Mouse (Mus musculus): ENCODE results near the gene Cd2bp2. TPM values are rescaled to one million over a fixed set of nuclear protein-coding genes. Genes with fewer than 3 reads are reported as not detected.

Gene Cd2bp2
- polyA plus RNA-seq, 1 experiment from 2014 or later: 77.0 TPM

GRCm38 (mm10) chr7:127213930-127214329, 18.1 kb upstream of the Cd2bp2 start:
- no peak overlapping the region for H3K27ac ChIP-seq (replicated peaks; ENCODE audit: low read depth, low read length)
- H3K4me3 ChIP-seq (ENCODE audit: low read depth, low read length): no peak overlapping the region
- no peaks in the 10 kb centered on the region for H3K9me3 ChIP-seq (ENCODE audit: control insufficient read depth, low read length)
- no peaks in the 10 kb centered on the region for H3K27me3 ChIP-seq (ENCODE audit: control insufficient read depth, insufficient read depth, low read length)
- peak overlapping the region; percentile 39; the same call in 1 of the 2 replicates for H3K4me2 ChIP-seq (ENCODE audit: low read depth, severe bottlenecking)
- no peak for DNase-seq (ENCODE audit: low spot score)
- no peak for ATAC-seq (ENCODE audit: insufficient number of reproducible peaks, low FRiP score, low TSS enrichment, low read depth)
- WGBS: 49% methylated on average over 12 of the region's 12 CpGs
- H3K9ac ChIP-seq (ENCODE audit: low read length): no peak overlapping the region
- 0 out of 2 replicates have a peak, but pooled peaks cover 4% of the 10 kb centered on the region for H3K4me1 ChIP-seq (ENCODE audit: control insufficient read depth, insufficient read depth, low read length)
- H3K36me3 ChIP-seq (ENCODE audit: control insufficient read depth, insufficient read depth, low read length): no peaks in the 10 kb centered on the region

GRCm38 (mm10) chr7:127213485-127213884, 17.6 kb upstream of the Cd2bp2 start:
- no peaks in the 10 kb centered on the region for H3K27me3 ChIP-seq (ENCODE audit: control insufficient read depth, insufficient read depth, low read length)
- WGBS: 44% methylated on average over 7 of the region's 7 CpGs

GRCm38 (mm10) chr7:127212432-127213250, 16.8 kb upstream of the Cd2bp2 start:
- Histone ChIP-seq H3K4me2 (ENCODE audit: low read depth, severe bottlenecking) (no peak overlapping the region), H3K9me3 (ENCODE audit: control insufficient read depth, low read length) (no peaks in the 10 kb centered on the region), H3K4me1 (ENCODE audit: control insufficient read depth, insufficient read depth, low read length) (0 out of 2 replicates have a peak, but pooled peaks cover 6% of the 10 kb centered on the region), H3K27me3 (ENCODE audit: control insufficient read depth, insufficient read depth, low read length) (no peaks in the 10 kb centered on the region), H3K27ac (replicated peaks; ENCODE audit: low read depth, low read length) (no peak overlapping the region), H3K4me3 (ENCODE audit: low read depth, low read length) (no peak overlapping the region), H3K9ac (ENCODE audit: low read length) (no peak overlapping the region), H3K36me3 (ENCODE audit: control insufficient read depth, insufficient read depth, low read length) (no peaks in the 10 kb centered on the region)
- DNase-seq (ENCODE audit: low spot score) (no peak), ATAC-seq (ENCODE audit: insufficient number of reproducible peaks, low FRiP score, low TSS enrichment, low read depth) (no peak)
- 90% methylated on average over 12 of the region's 12 CpGs for WGBS

More at GRCm38 (mm10) chr7:127213485-127213884, 17.6 kb upstream of the Cd2bp2 start:
- no peak overlapping the region for H3K4me2 ChIP-seq (ENCODE audit: low read depth, severe bottlenecking)
- ATAC-seq (ENCODE audit: insufficient number of reproducible peaks, low FRiP score, low TSS enrichment, low read depth): no peak
- no peak overlapping the region for H3K4me3 ChIP-seq (ENCODE audit: low read depth, low read length)
- H3K36me3 ChIP-seq (ENCODE audit: control insufficient read depth, insufficient read depth, low read length): no peaks in the 10 kb centered on the region
- no peak overlapping the region for H3K27ac ChIP-seq (replicated peaks; ENCODE audit: low read depth, low read length)
- H3K4me1 ChIP-seq (ENCODE audit: control insufficient read depth, insufficient read depth, low read length): 0 out of 2 replicates have a peak, but pooled peaks cover 4% of the 10 kb centered on the region
- no peaks in the 10 kb centered on the region for H3K9me3 ChIP-seq (ENCODE audit: control insufficient read depth, low read length)
- DNase-seq (ENCODE audit: low spot score): no peak
- H3K9ac ChIP-seq (ENCODE audit: low read length): no peak overlapping the region

GRCm38 (mm10) chr7:127211014-127211745, 15.3 kb upstream of the Cd2bp2 start:
- H3K9me3 ChIP-seq (ENCODE audit: control insufficient read depth, low read length): no peaks in the 10 kb centered on the region
- no peaks in the 10 kb centered on the region for H3K36me3 ChIP-seq (ENCODE audit: control insufficient read depth, insufficient read depth, low read length)
- H3K27ac ChIP-seq (replicated peaks; ENCODE audit: low read depth, low read length): no peak overlapping the region
- no peak overlapping the region for H3K4me2 ChIP-seq (ENCODE audit: low read depth, severe bottlenecking)
- peaks cover 15% of the 10 kb centered on the region for H3K4me1 ChIP-seq (ENCODE audit: control insufficient read depth, insufficient read depth, low read length)
- no peak overlapping the region for H3K9ac ChIP-seq (ENCODE audit: low read length)
- DNase-seq (ENCODE audit: low spot score) (no peak), ATAC-seq (ENCODE audit: insufficient number of reproducible peaks, low FRiP score, low TSS enrichment, low read depth) (no peak)
- no peaks in the 10 kb centered on the region for H3K27me3 ChIP-seq (ENCODE audit: control insufficient read depth, insufficient read depth, low read length)
- no peak overlapping the region for H3K4me3 ChIP-seq (ENCODE audit: low read depth, low read length)
- whole genome bisulfite sequencing: 65% methylated on average over 5 of the region's 5 CpGs

- no peaks in the 10 kb centered on the region for H3K9me3 ChIP-seq (ENCODE audit: control insufficient read depth, low read length)
- no peaks in the 10 kb centered on the region for H3K36me3 ChIP-seq (ENCODE audit: control insufficient read depth, insufficient read depth, low read length)
- no peaks in the 10 kb centered on the region for H3K27me3 ChIP-seq (ENCODE audit: control insufficient read depth, insufficient read depth, low read length)
- no peak overlapping the region for H3K4me3 ChIP-seq (ENCODE audit: low read depth, low read length)
- no peak overlapping the region for H3K27ac ChIP-seq (replicated peaks; ENCODE audit: low read depth, low read length)
- no peak for DNase-seq (ENCODE audit: low spot score)
- H3K4me2 ChIP-seq (ENCODE audit: low read depth, severe bottlenecking): no peak overlapping the region
- ATAC-seq (ENCODE audit: insufficient number of reproducible peaks, low FRiP score, low TSS enrichment, low read depth): no peak
- WGBS: 86% methylated on average over 4 of the region's 4 CpGs
- peaks cover 15% of the 10 kb centered on the region for H3K4me1 ChIP-seq (ENCODE audit: control insufficient read depth, insufficient read depth, low read length)
- H3K9ac ChIP-seq (ENCODE audit: low read length): no peak overlapping the region
Measured at GRCm38 (mm10) chr7:127210266-127210665, 14.4 kb upstream of the Cd2bp2 start.

- H3K4me3 ChIP-seq (ENCODE audit: low read depth, low read length): no peak overlapping the region
- no peaks in the 10 kb centered on the region for H3K36me3 ChIP-seq (ENCODE audit: control insufficient read depth, insufficient read depth, low read length)
- no peak overlapping the region for H3K27ac ChIP-seq (replicated peaks; ENCODE audit: low read depth, low read length)
- H3K4me1 ChIP-seq (ENCODE audit: control insufficient read depth, insufficient read depth, low read length): peaks cover 13% of the 10 kb centered on the region
- DNase-seq (ENCODE audit: low spot score): no peak
- no peaks in the 10 kb centered on the region for H3K27me3 ChIP-seq (ENCODE audit: control insufficient read depth, insufficient read depth, low read length)
- WGBS: 83% methylated on average over 5 of the region's 5 CpGs
- ATAC-seq (ENCODE audit: insufficient number of reproducible peaks, low FRiP score, low TSS enrichment, low read depth): no peak
- H3K9ac ChIP-seq (ENCODE audit: low read length): no peak overlapping the region
- peak overlapping the region; percentile 54; the same call in 1 of the 2 replicates for H3K4me2 ChIP-seq (ENCODE audit: low read depth, severe bottlenecking)
- H3K9me3 ChIP-seq (ENCODE audit: control insufficient read depth, low read length): no peaks in the 10 kb centered on the region
Measured at GRCm38 (mm10) chr7:127209851-127210250, 14.0 kb upstream of the Cd2bp2 start.

- DNase-seq (ENCODE audit: low spot score) (peak; percentile 93), ATAC-seq (ENCODE audit: insufficient number of reproducible peaks, low FRiP score, low TSS enrichment, low read depth) (peak; percentile 95)
- H3K9me3 ChIP-seq (ENCODE audit: control insufficient read depth, low read length): no peaks in the 10 kb centered on the region
- H3K4me3 ChIP-seq (ENCODE audit: low read depth, low read length): peak within 1 kb of the TSS; percentile 92
- H3K4me2 ChIP-seq (ENCODE audit: low read depth, severe bottlenecking): peak within 1 kb of the TSS; percentile 96
- under 1% methylated on average over 41 of the region's 44 CpGs for WGBS
- peak within 1 kb of the TSS; percentile 84 for H3K9ac ChIP-seq (ENCODE audit: low read length)
- no peaks in the 10 kb centered on the region; the same call in 1 of the 2 replicates for H3K36me3 ChIP-seq (ENCODE audit: control insufficient read depth, insufficient read depth, low read length)
- H3K4me1 ChIP-seq (ENCODE audit: control insufficient read depth, insufficient read depth, low read length): peaks cover 13% of the 10 kb centered on the region
- no peaks in the 10 kb centered on the region for H3K27me3 ChIP-seq (ENCODE audit: control insufficient read depth, insufficient read depth, low read length)
- peak within 1 kb of the TSS; percentile 86 for H3K27ac ChIP-seq (replicated peaks; ENCODE audit: low read depth, low read length)
Measured at GRCm38 (mm10) chr7:127208553-127209438, 12.9 kb upstream of the Cd2bp2 start, which contains the start of gene Mylpf. Gene Mylpf, plus strand, starts transcription at chr7:127208890.

- peak; percentile 36 for ATAC-seq (ENCODE audit: insufficient number of reproducible peaks, low FRiP score, low TSS enrichment, low read depth)
Measured at GRCm38 (mm10) chr7:127208295-127208552, 12.4 kb upstream of the Cd2bp2 start, which contains the start of gene Tbc1d10b. Gene Tbc1d10b, minus strand, starts transcription at chr7:127208468.

More at GRCm38 (mm10) chr7:127208295-127208552, 12.4 kb upstream of the Cd2bp2 start, which contains the start of gene Tbc1d10b:
- Histone ChIP-seq H3K27me3 (ENCODE audit: control insufficient read depth, insufficient read depth, low read length) (no peaks in the 10 kb centered on the region), H3K4me3 (ENCODE audit: low read depth, low read length) (peak within 1 kb of the TSS; percentile 92), H3K36me3 (ENCODE audit: control insufficient read depth, insufficient read depth, low read length) (peaks cover 5% of the 10 kb centered on the region; the same call in 1 of the 2 replicates), H3K4me1 (ENCODE audit: control insufficient read depth, insufficient read depth, low read length) (peaks cover 13% of the 10 kb centered on the region), H3K4me2 (ENCODE audit: low read depth, severe bottlenecking) (peak within 1 kb of the TSS; percentile 96), H3K27ac (replicated peaks; ENCODE audit: low read depth, low read length) (peak within 1 kb of the TSS; percentile 86), H3K9me3 (ENCODE audit: control insufficient read depth, low read length) (no peaks in the 10 kb centered on the region), H3K9ac (ENCODE audit: low read length) (peak within 1 kb of the TSS; percentile 84)
- WGBS: under 1% methylated on average over 26 of the region's 44 CpGs
- no peak for DNase-seq (ENCODE audit: low spot score)

Measured in limb, embryonic 11.5 days (tissue).